Mouse (Mus musculus) liver, embryonic 16.5 days (tissue): ENCODE data around the gene Rad9a. TPM values are rescaled to one million over a fixed set of nuclear protein-coding genes. Genes with fewer than 3 reads are reported as not detected.

ENCODE experiments used
- ATAC-seq: fragments of 200-750 bp; cut with Nextera tagmentation; 2 replicates; pipeline ENCODE4 v1.8.0; 2017; ENCODE audit warnings: low read depth, mild to moderate bottlenecking, moderate number of reproducible peaks, moderate library complexity
- H3K27ac ChIP-seq: fragments of 300-500 bp; sonication (generic); 2 replicates; pipeline ENCODE4 v1.5.1; 2014; ENCODE audit warnings: mild to moderate bottlenecking, low read length
- H3K27me3 ChIP-seq: fragments of 300-500 bp; sonication (generic); 2 replicates; pipeline ENCODE4 v1.6.1; 2014; ENCODE audit warnings: low read depth, low read length, mixed read lengths; ENCODE audit not compliant: control insufficient read depth, insufficient read depth
- H3K36me3 ChIP-seq: fragments of 300-500 bp; sonication (generic); 2 replicates; pipeline ENCODE4 v1.6.1; 2014; ENCODE audit warnings: mild to moderate bottlenecking; ENCODE audit not compliant: control insufficient read depth, insufficient read depth
- H3K4me1 ChIP-seq: fragments of 300-500 bp; sonication (generic); 2 replicates; pipeline ENCODE4 v1.6.1; 2014; ENCODE audit warnings: low read depth, low read length, mixed read lengths; ENCODE audit not compliant: control insufficient read depth
- H3K4me2 ChIP-seq: fragments of 300-500 bp; sonication (generic); 2 replicates; pipeline ENCODE4 v1.6.1; 2014; ENCODE audit warnings: low read depth, low read length, mixed read lengths
- H3K4me3 ChIP-seq: fragments of 300-500 bp; sonication (generic); 2 replicates; pipeline ENCODE4 v1.5.1; 2014; ENCODE audit warnings: low read depth, mild to moderate bottlenecking, low read length
- H3K9ac ChIP-seq: fragments of 300-500 bp; sonication (generic); 2 replicates; pipeline ENCODE4 v1.6.1; 2014; ENCODE audit warnings: low read depth, low read length
- H3K9me3 ChIP-seq: fragments of 300-500 bp; sonication (generic); replicated peaks from 2 replicates; pipeline ENCODE4 v1.6.1; 2016; ENCODE audit warnings: low read length; ENCODE audit not compliant: control insufficient read depth
- WGBS: fragments of 180-500 bp; shearing (Covaris S2); extraction: QIAGEN DNeasy Blood & Tissue Kit; methylation state at CpG from one replicate; pipeline ENCODE4 v1.1.7; 2014; ENCODE audit not compliant: insufficient replicate concordance; 5-methylcytosine and 5-hydroxymethylcytosine counted together
- polyA plus RNA-seq: library from polyadenylated mRNA; unstranded; fragments of >200 nt; fragmentation: Nextera tagmentation; extraction: Ambion mirVana; gene quantifications from 2 replicates; pipeline ENCODE4 v1.2.1, GENCODE M21; 2015

Gene Rad9a
- polyA plus RNA-seq, 1 experiment from 2014 or later: 14.2 TPM

GRCm38 (mm10) chr19:4154437-4155222 lies 46.8 kb downstream of the Rad9a start:
- peaks cover 10% of the 10 kb centered on the region for H3K4me1 ChIP-seq
- no peaks in the 10 kb centered on the region for H3K27me3 ChIP-seq
- H3K4me2 ChIP-seq: peak overlapping the region; percentile 10; the same call in 1 of the 2 replicates
- H3K4me3 ChIP-seq: peak overlapping the region; percentile 3
- peaks cover 7% of the 10 kb centered on the region for H3K36me3 ChIP-seq
- H3K9ac ChIP-seq: peak overlapping the region; percentile 33; the same call in 1 of the 2 replicates
- ATAC-seq: 0 out of 2 replicates have a peak, but pooled peaks have one; percentile 24
- 26% methylated on average over 13 of the region's 13 CpGs for WGBS
- H3K9me3 ChIP-seq: no peaks in the 10 kb centered on the region
- H3K27ac ChIP-seq: peak overlapping the region; percentile 14

- Histone ChIP-seq H3K9ac (no peak within 1 kb of the TSS), H3K27ac (peak within 1 kb of the TSS; percentile 12; the same call in 1 of the 2 replicates), H3K9me3 (no peaks in the 10 kb centered on the region), H3K36me3 (peaks cover 3% of the 10 kb centered on the region), H3K4me3 (peak within 1 kb of the TSS; percentile 3), H3K4me1 (peaks cover 22% of the 10 kb centered on the region), H3K4me2 (no peak within 1 kb of the TSS), H3K27me3 (no peaks in the 10 kb centered on the region)
- WGBS: 75% methylated on average over 11 of the region's 11 CpGs
- no peak for ATAC-seq
These were observed 48.2 kb downstream of the Rad9a start, which contains the start of gene Ptprcap for GRCm38 (mm10) chr19:4153232-4153654. TSS of gene Ptprcap (plus strand) at chr19:4153604.

GRCm38 (mm10) chr19:4152445-4153231 lies 48.8 kb downstream of the Rad9a start:
- H3K27ac ChIP-seq: no peak overlapping the region
- no peaks in the 10 kb centered on the region for H3K27me3 ChIP-seq
- ATAC-seq: no peak
- no peak overlapping the region for H3K4me2 ChIP-seq
- peaks cover 28% of the 10 kb centered on the region for H3K4me1 ChIP-seq
- H3K9ac ChIP-seq: no peak overlapping the region
- WGBS: 86% methylated on average over 8 of the region's 8 CpGs
- H3K4me3 ChIP-seq: no peak overlapping the region
- no peaks in the 10 kb centered on the region for H3K9me3 ChIP-seq
- no peaks in the 10 kb centered on the region; the same call in none of the 2 replicates for H3K36me3 ChIP-seq

GRCm38 (mm10) chr19:4151898-4152297 lies 49.6 kb downstream of the Rad9a start:
- Histone ChIP-seq H3K4me2 (no peak overlapping the region), H3K4me1 (peaks cover 30% of the 10 kb centered on the region), H3K9me3 (no peaks in the 10 kb centered on the region), H3K9ac (no peak overlapping the region), H3K36me3 (no peaks in the 10 kb centered on the region; the same call in 1 of the 2 replicates), H3K27ac (no peak overlapping the region), H3K4me3 (no peak overlapping the region), H3K27me3 (no peaks in the 10 kb centered on the region)
- no peak for ATAC-seq
- WGBS: 69% methylated on average over 5 of the region's 5 CpGs

- WGBS: 67% methylated on average over 5 of the region's 5 CpGs
- Histone ChIP-seq H3K27ac (no peak overlapping the region), H3K4me3 (no peak overlapping the region), H3K36me3 (no peaks in the 10 kb centered on the region; the same call in 1 of the 2 replicates), H3K9ac (no peak overlapping the region), H3K4me1 (peaks cover 30% of the 10 kb centered on the region), H3K27me3 (no peaks in the 10 kb centered on the region), H3K9me3 (no peaks in the 10 kb centered on the region), H3K4me2 (no peak overlapping the region)
- no peak for ATAC-seq
These were observed 50.0 kb downstream of the Rad9a start for GRCm38 (mm10) chr19:4151488-4151860.

GRCm38 (mm10) chr19:4150567-4151487 lies 50.6 kb downstream of the Rad9a start:
- Histone ChIP-seq H3K4me1 (peaks cover 30% of the 10 kb centered on the region), H3K9me3 (no peaks in the 10 kb centered on the region; the same call in 1 of the 2 replicates), H3K4me2 (no peak overlapping the region), H3K9ac (no peak overlapping the region), H3K4me3 (no peak overlapping the region), H3K27ac (no peak overlapping the region), H3K27me3 (no peaks in the 10 kb centered on the region), H3K36me3 (no peaks in the 10 kb centered on the region; the same call in 1 of the 2 replicates)
- 84% methylated on average over 22 of the region's 22 CpGs for WGBS
- no peak for ATAC-seq

- Histone ChIP-seq H3K4me2 (0 out of 2 replicates have a peak overlapping the region, but pooled peaks have one; percentile 75), H3K27me3 (no peaks in the 10 kb centered on the region), H3K4me1 (peaks cover 29% of the 10 kb centered on the region), H3K9ac (no peak overlapping the region), H3K27ac (no peak overlapping the region), H3K36me3 (no peaks in the 10 kb centered on the region), H3K4me3 (no peak overlapping the region), H3K9me3 (no peaks in the 10 kb centered on the region; the same call in 1 of the 2 replicates)
- no peak for ATAC-seq
- WGBS: 83% methylated on average over 17 of the region's 17 CpGs
These were observed 51.5 kb downstream of the Rad9a start for GRCm38 (mm10) chr19:4149764-4150461.

GRCm38 (mm10) chr19:4149283-4149682 lies 52.2 kb downstream of the Rad9a start:
- Histone ChIP-seq H3K4me2 (peak overlapping the region; percentile 75), H3K9ac (peak overlapping the region; percentile 92), H3K4me3 (peak overlapping the region; percentile 88), H3K36me3 (no peaks in the 10 kb centered on the region), H3K9me3 (no peaks in the 10 kb centered on the region; the same call in 1 of the 2 replicates), H3K4me1 (peaks cover 23% of the 10 kb centered on the region), H3K27ac (no peak overlapping the region), H3K27me3 (no peaks in the 10 kb centered on the region)
- ATAC-seq: no peak
- 68% methylated on average over 11 of the region's 11 CpGs for WGBS
